Mouse (Mus musculus) cerebellum, adult 9-10 months (tissue): Measurements from ENCODE around the gene Olfr472.
"Not testable (repeated sequence)": the region's sequence is repeated elsewhere in the genome, so short reads cannot be mapped to it uniquely, and the experiment has no call there.

ENCODE experiments used
- DNase-seq: peaks from one replicate; pipeline ENCODE4 v3.0.0; 2022

The Olfr472 gene

GRCm38 (mm10) chr7:107897602-107898001 is at the start of gene Olfr472:
Gene Olfr472 (plus strand): TSS chr7:107897902.
- DNase-seq, result no peak

- no peak for DNase-seq
Observed at GRCm38 (mm10) chr7:107930146-107930545, 32.4 kb downstream of the Olfr472 start, which contains the start of gene Olfr473. Gene Olfr473 (plus strand): TSS chr7:107930446.

- not testable (repeated sequence) for DNase-seq
Observed at GRCm38 (mm10) chr7:107952539-107952938, 54.8 kb downstream of the Olfr472 start.

GRCm38 (mm10) chr7:107954343-107954742 is 56.6 kb downstream of the Olfr472 start, which contains the start of gene Olfr474:
Gene Olfr474 (plus strand): TSS chr7:107954643.
- no peak for DNase-seq
